Mouse (Mus musculus) ES-E14 (cell line): ENCODE measurements at regions not wholly inside any gene's neighbourhood (a gene's known extent, or its start where the extent isn't known, plus 50 kb on each side); places are given as distances from the start of the nearest gene placed in this dataset.

ENCODE experiments used
- DNase-seq: peaks from one replicate; pipeline ENCODE4 v3.0.0-alpha.2; 2013; ENCODE audit warnings: low read depth, low spot score
- H3K27ac ChIP-seq: 2 replicates; pipeline ENCODE4 v1.5.1; 2012; ENCODE audit warnings: low read depth, mild to moderate bottlenecking, low read length, moderate library complexity, mixed read lengths; ENCODE audit not compliant: poor library complexity, insufficient read depth, severe bottlenecking
- H3K36me3 ChIP-seq: 2 replicates; pipeline ENCODE4 v1.6.1; 2012; ENCODE audit warnings: mild to moderate bottlenecking, low read length, moderate library complexity, mixed read lengths; ENCODE audit not compliant: control insufficient read depth, poor library complexity, insufficient read depth, severe bottlenecking
- H3K4me1 ChIP-seq, 2 experiments: fragments of 150-350 bp in 1 of 2; sonication (generic) in 1 of 2; 2 replicates each; pipeline ENCODE4 v1.6.1; 2012; ENCODE audit warnings: low read length in 2 of 2, mild to moderate bottlenecking in 1 of 2, mixed read lengths in 1 of 2; ENCODE audit not compliant: control insufficient read depth in 2 of 2, insufficient read depth in 2 of 2, poor library complexity in 1 of 2
- H3K4me3 ChIP-seq, 2 experiments: fragments of 150-350 bp in 1 of 2; sonication (generic) in 1 of 2; 2 replicates each; pipeline ENCODE4 v1.5.1; 2012; ENCODE audit warnings: low read length in 2 of 2, low read depth in 1 of 2, mild to moderate bottlenecking in 1 of 2, mixed read lengths in 1 of 2; ENCODE audit not compliant: insufficient read depth in 1 of 2, poor library complexity in 1 of 2, severe bottlenecking in 1 of 2
- H3K9ac ChIP-seq: 2 replicates; pipeline ENCODE4 v1.6.1; 2012; ENCODE audit warnings: low read depth, mild to moderate bottlenecking, low read length, mixed read lengths; ENCODE audit not compliant: poor library complexity, insufficient read depth, severe bottlenecking
- H3K9me3 ChIP-seq: fragments of 150-350 bp; sonication (generic); 2 replicates; pipeline ENCODE4 v1.6.1; 2012; ENCODE audit warnings: low read depth, mild to moderate bottlenecking, low read length; ENCODE audit not compliant: control insufficient read depth, insufficient read depth
- CHD2 ChIP-seq: IDR thresholded peaks from 2 replicates; pipeline ENCODE4 v1.6.1; 2014; ENCODE audit warnings: mild to moderate bottlenecking, low read depth, low read length, inconsistent platforms
- HCFC1 ChIP-seq: IDR thresholded peaks from 2 replicates; pipeline ENCODE4 v1.6.1; 2012; ENCODE audit warnings: low read length, inconsistent platforms, borderline replicate concordance; ENCODE audit not compliant: insufficient read depth
- MAFK ChIP-seq: IDR thresholded peaks from 2 replicates; pipeline ENCODE4 v1.6.1; 2014; ENCODE audit warnings: mild to moderate bottlenecking, low read depth, low read length, inconsistent platforms; ENCODE audit not compliant: insufficient read depth
- ZC3H11A ChIP-seq: IDR thresholded peaks from 2 replicates; pipeline ENCODE4 v1.6.1; 2012; ENCODE audit warnings: low read depth, mild to moderate bottlenecking, inconsistent platforms, low read length, borderline replicate concordance
- ZNF384 ChIP-seq: IDR thresholded peaks from 2 replicates; pipeline ENCODE4 v1.6.1; 2012; ENCODE audit warnings: low read depth, low read length, inconsistent platforms
- in situ Hi-C, 2 experiments: fragments of 600-800 bp; cut with MboI; formaldehyde crosslinking; loops; one replicate each; pipeline ENCODE4 v1.15.1; 2025; ENCODE audit warnings: low sequenced_read_pairs in 2 of 2, inconsistent platforms in 1 of 2; ENCODE audit not compliant: unreplicated experiment in 2 of 2

- H3K4me3 ChIP-seq, result no peak overlapping the region
- no peaks in the 10 kb centered on the region for H3K9me3 ChIP-seq
- H3K27ac ChIP-seq, result no peak overlapping the region
- no peak overlapping the region for H3K9ac ChIP-seq
- H3K4me1 ChIP-seq, result no peaks in the 10 kb centered on the region
- TF ChIP-seq CHD2, result no peak
- TF ChIP-seq HCFC1, result no peak
- TF ChIP-seq MAFK, result no peak
- TF ChIP-seq ZNF384, result no peak
- no peak for TF ChIP-seq ZC3H11A
- DNase-seq, result no peak
- H3K36me3 ChIP-seq, result no peaks in the 10 kb centered on the region
- in situ Hi-C loops, result no loop called here
Observed at GRCm38 (mm10) chr14:8789348-8789747, 123.3 kb upstream of the 4930452B06Rik start.

- H3K4me1 ChIP-seq, result no peaks in the 10 kb centered on the region
- no peak overlapping the region for H3K9ac ChIP-seq
- no peak for DNase-seq
- H3K4me3 ChIP-seq, result no peak overlapping the region
- in situ Hi-C loops, result no loop called here
- H3K27ac ChIP-seq, result no peak overlapping the region
- TF ChIP-seq MAFK (no peak), ZNF384 (no peak), CHD2 (no peak), HCFC1 (no peak), ZC3H11A (no peak)
- no peaks in the 10 kb centered on the region for H3K36me3 ChIP-seq
- H3K9me3 ChIP-seq, result no peaks in the 10 kb centered on the region
Observed at GRCm38 (mm10) chr14:8760541-8760940, 94.5 kb upstream of the 4930452B06Rik start.

- H3K9me3 ChIP-seq, result no peaks in the 10 kb centered on the region
- no peaks in the 10 kb centered on the region for H3K36me3 ChIP-seq
- no peak overlapping the region for H3K4me3 ChIP-seq
- DNase-seq, result no peak
- in situ Hi-C loops, result no loop called here
- H3K27ac ChIP-seq, result no peak overlapping the region
- H3K9ac ChIP-seq, result no peak overlapping the region
- TF ChIP-seq HCFC1 (no peak), MAFK (no peak), ZC3H11A (no peak), ZNF384 (no peak), CHD2 (no peak)
- H3K4me1 ChIP-seq, result no peaks in the 10 kb centered on the region
Observed at GRCm38 (mm10) chr14:8736831-8737230, 70.8 kb upstream of the 4930452B06Rik start.

DNA sequence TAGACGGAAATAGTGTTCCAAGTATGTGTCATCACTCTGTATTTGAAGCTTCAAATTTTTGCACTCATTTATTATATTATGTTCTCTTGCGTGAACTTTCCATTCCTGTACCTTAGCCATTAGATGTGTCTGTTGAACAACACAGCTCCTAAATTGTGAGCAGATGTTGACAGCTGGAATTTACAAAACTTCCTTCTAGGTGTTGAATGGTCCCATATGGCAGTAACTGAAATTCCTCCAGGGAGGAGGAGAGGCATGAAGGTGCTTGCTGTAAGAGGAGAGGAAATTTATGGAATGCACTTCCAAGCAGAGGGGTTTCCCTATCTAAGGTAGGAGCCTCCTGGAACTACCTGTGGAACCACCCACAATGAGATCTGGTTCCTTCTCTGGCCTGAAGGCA is 67.2 kb upstream of the 4930452B06Rik start:
- no peak for DNase-seq
- Histone ChIP-seq H3K4me3 (no peak overlapping the region), H3K27ac (no peak overlapping the region), H3K36me3 (no peaks in the 10 kb centered on the region), H3K9me3 (no peaks in the 10 kb centered on the region), H3K4me1 (0 out of 4 replicates have a peak, but pooled peaks cover 0 to 2% of the 10 kb centered on the region in 2 experiments), H3K9ac (no peak overlapping the region)
- in situ Hi-C loops, result no loop called here
- TF ChIP-seq CHD2, result no peak
- TF ChIP-seq ZC3H11A, result no peak
- TF ChIP-seq HCFC1, result no peak
- TF ChIP-seq ZNF384, result no peak
- no peak for TF ChIP-seq MAFK

DNA sequence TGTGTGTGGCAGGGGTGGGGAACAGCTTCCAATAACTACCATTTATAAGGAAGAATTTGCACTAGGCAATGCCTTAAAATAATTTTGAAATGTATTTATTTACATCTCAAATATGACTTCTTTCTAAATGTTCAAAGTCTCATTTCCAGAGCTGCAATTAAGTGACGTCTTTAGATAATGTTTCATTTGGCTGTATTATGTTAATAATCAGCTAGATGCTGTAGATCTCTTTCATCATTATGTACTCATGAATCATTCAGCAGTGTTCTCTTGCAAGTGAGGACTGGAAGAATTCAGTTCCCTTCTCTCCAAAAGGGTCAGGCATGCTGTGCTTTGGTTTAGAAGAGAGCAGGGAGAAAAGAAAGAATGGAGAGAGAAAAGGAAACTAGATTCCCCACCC is 61.3 kb upstream of the 4930452B06Rik start:
- in situ Hi-C loops, result no loop called here
- Histone ChIP-seq H3K9me3 (no peaks in the 10 kb centered on the region), H3K36me3 (no peaks in the 10 kb centered on the region), H3K27ac (no peak overlapping the region), H3K9ac (no peak overlapping the region), H3K4me3 (no peak overlapping the region), H3K4me1 (0 out of 4 replicates have a peak, but pooled peaks cover 0 to 2% of the 10 kb centered on the region in 2 experiments)
- DNase-seq, result no peak
- TF ChIP-seq MAFK, result no peak
- no peak for TF ChIP-seq CHD2
- TF ChIP-seq ZC3H11A, result no peak
